Mouse (Mus musculus) hindbrain, postnatal 0 days (tissue): Measurements from ENCODE around the gene Gm37240. TPM values are rescaled to one million over a fixed set of nuclear protein-coding genes. Genes with fewer than 3 reads are reported as not detected.

Experiments used
- ATAC-seq: fragments of 200-750 bp; cut with Nextera tagmentation; 2 replicates; pipeline ENCODE4 v1.8.0; 2017; ENCODE audit warnings: mild to moderate bottlenecking, moderate TSS enrichment, moderate library complexity
- DNase-seq: peaks from one replicate; pipeline ENCODE4 v3.0.0-alpha.2; 2015; ENCODE audit warnings: low spot score
- H3K27ac ChIP-seq: fragments of 300-500 bp; sonication (generic); 2 replicates; pipeline ENCODE4 v1.5.1; 2014; ENCODE audit warnings: mild to moderate bottlenecking
- H3K27me3 ChIP-seq: fragments of 300-500 bp; sonication (generic); 2 replicates; pipeline ENCODE4 v1.6.1; 2014; ENCODE audit warnings: low read length, mixed read lengths; ENCODE audit not compliant: insufficient read depth
- H3K36me3 ChIP-seq: fragments of 300-500 bp; sonication (generic); 2 replicates; pipeline ENCODE4 v1.6.1; 2014; ENCODE audit warnings: low read length, mixed read lengths; ENCODE audit not compliant: insufficient read depth
- H3K4me1 ChIP-seq: fragments of 300-500 bp; sonication (generic); 2 replicates; pipeline ENCODE4 v1.6.1; 2014; ENCODE audit warnings: antibody characterized with exemption, low read length, mixed read lengths; ENCODE audit not compliant: insufficient read depth
- H3K4me2 ChIP-seq: fragments of 300-500 bp; sonication (generic); 2 replicates; pipeline ENCODE4 v1.6.1; 2014; ENCODE audit warnings: low read depth, mild to moderate bottlenecking, low read length, moderate library complexity, mixed read lengths
- H3K4me3 ChIP-seq: fragments of 300-500 bp; sonication (generic); 2 replicates; pipeline ENCODE4 v1.5.1; 2014; ENCODE audit warnings: low read length
- H3K9ac ChIP-seq: fragments of 300-500 bp; sonication (generic); replicated peaks from 2 replicates; pipeline ENCODE4 v1.6.1; 2014; ENCODE audit warnings: mild to moderate bottlenecking, low read length, moderate library complexity, mixed read lengths
- H3K9me3 ChIP-seq: fragments of 300-500 bp; sonication (generic); 2 replicates; pipeline ENCODE4 v1.6.1; 2016; ENCODE audit warnings: low read length, mixed read lengths
- CTCF ChIP-seq: IDR thresholded peaks from 2 replicates; pipeline ENCODE4 v1.5.1; 2016; ENCODE audit warnings: antibody characterized with exemption, control low read depth, low read depth
- WGBS: fragments of 180-500 bp; shearing (Covaris S2); extraction: QIAGEN DNeasy Blood & Tissue Kit; methylation state at CpG from one replicate; pipeline ENCODE4 v1.1.7; 2014; 5-methylcytosine and 5-hydroxymethylcytosine counted together
- polyA plus RNA-seq: library from polyadenylated mRNA; unstranded; fragments of >200 nt; fragmentation: Nextera tagmentation; extraction: Ambion mirVana; gene quantifications from 2 replicates; pipeline ENCODE4 v1.2.1, GENCODE M21; 2015
- total RNA-seq: library from RNA; depleted of rRNA; stranded (reverse); fragments of >200 nt; gene quantifications from 2 replicates; pipeline ENCODE4 v1.2.3, GENCODE M21; 2014

The Gm37240 gene
- total and polyA plus RNA-seq, 2 experiments from 2014 or later: 1.5 TPM; not detected in 1

- no peaks in the 10 kb centered on the region for H3K9me3 ChIP-seq
- no peak overlapping the region for H3K4me3 ChIP-seq
- H3K9ac ChIP-seq: no peak overlapping the region
- no peaks in the 10 kb centered on the region for H3K27me3 ChIP-seq
- H3K4me1 ChIP-seq: no peaks in the 10 kb centered on the region
- no peak overlapping the region for H3K4me2 ChIP-seq
- DNase-seq (no peak), ATAC-seq (no peak)
- no peak overlapping the region for H3K27ac ChIP-seq
- WGBS: 45% methylated on average over 11 of the region's 11 CpGs
- no peaks in the 10 kb centered on the region for H3K36me3 ChIP-seq
- TF ChIP-seq CTCF: no peak
These were observed 1247.4 kb downstream of the Gm37240 start for GRCm38 (mm10) chr3:84639767-84640500.

GRCm38 (mm10) chr3:84638858-84639257 is 1248.5 kb downstream of the Gm37240 start:
- WGBS: 83% methylated on average over 4 of the region's 4 CpGs
- Histone ChIP-seq H3K4me3 (no peak overlapping the region), H3K9me3 (no peaks in the 10 kb centered on the region), H3K4me1 (no peaks in the 10 kb centered on the region), H3K36me3 (no peaks in the 10 kb centered on the region), H3K9ac (no peak overlapping the region), H3K4me2 (no peak overlapping the region), H3K27ac (no peak overlapping the region), H3K27me3 (no peaks in the 10 kb centered on the region)
- no peak for DNase-seq
- no peak for TF ChIP-seq CTCF
- ATAC-seq: no peak

GRCm38 (mm10) chr3:84637890-84638578 is 1249.3 kb downstream of the Gm37240 start:
- no peak overlapping the region for H3K4me3 ChIP-seq
- no peak for TF ChIP-seq CTCF
- ATAC-seq (no peak), DNase-seq (no peak)
- 75% methylated on average over 12 of the region's 12 CpGs for WGBS
- H3K9me3 ChIP-seq: no peaks in the 10 kb centered on the region
- H3K4me2 ChIP-seq: no peak overlapping the region
- no peak overlapping the region for H3K27ac ChIP-seq
- no peak overlapping the region for H3K9ac ChIP-seq
- H3K27me3 ChIP-seq: no peaks in the 10 kb centered on the region
- H3K36me3 ChIP-seq: no peaks in the 10 kb centered on the region
- H3K4me1 ChIP-seq: no peaks in the 10 kb centered on the region

- H3K9ac ChIP-seq: no peak overlapping the region
- no peaks in the 10 kb centered on the region for H3K36me3 ChIP-seq
- no peak for DNase-seq
- H3K9me3 ChIP-seq: no peaks in the 10 kb centered on the region
- H3K4me2 ChIP-seq: no peak overlapping the region
- H3K4me3 ChIP-seq: no peak overlapping the region
- no peaks in the 10 kb centered on the region for H3K27me3 ChIP-seq
- no peak for TF ChIP-seq CTCF
- no peak for ATAC-seq
- WGBS: 73% methylated on average over 6 of the region's 6 CpGs
- H3K4me1 ChIP-seq: no peaks in the 10 kb centered on the region
- no peak overlapping the region for H3K27ac ChIP-seq
These were observed 1250.2 kb downstream of the Gm37240 start for GRCm38 (mm10) chr3:84637095-84637494.

- no peak for ATAC-seq
- WGBS: 93% methylated on average over 9 of the region's 9 CpGs
- H3K9me3 ChIP-seq: no peaks in the 10 kb centered on the region
- H3K4me1 ChIP-seq: no peaks in the 10 kb centered on the region
- no peaks in the 10 kb centered on the region for H3K27me3 ChIP-seq
- no peak overlapping the region for H3K4me2 ChIP-seq
- no peak for DNase-seq
- no peak overlapping the region for H3K27ac ChIP-seq
- no peak overlapping the region for H3K4me3 ChIP-seq
- no peak overlapping the region for H3K9ac ChIP-seq
- no peak for TF ChIP-seq CTCF
- H3K36me3 ChIP-seq: no peaks in the 10 kb centered on the region
These were observed 1255.7 kb downstream of the Gm37240 start for GRCm38 (mm10) chr3:84631586-84631985.

GRCm38 (mm10) chr3:84622026-84622425 is 1265.3 kb downstream of the Gm37240 start:
- no peak for TF ChIP-seq CTCF
- H3K9ac ChIP-seq: no peak overlapping the region
- DNase-seq: no peak
- H3K4me1 ChIP-seq: no peaks in the 10 kb centered on the region; the same call in 1 of the 2 replicates
- no peaks in the 10 kb centered on the region for H3K36me3 ChIP-seq
- H3K4me3 ChIP-seq: no peak overlapping the region
- WGBS: 67% methylated on average over 3 of the region's 3 CpGs
- H3K9me3 ChIP-seq: no peaks in the 10 kb centered on the region
- ATAC-seq: no peak
- H3K27ac ChIP-seq: no peak overlapping the region
- no peaks in the 10 kb centered on the region for H3K27me3 ChIP-seq
- H3K4me2 ChIP-seq: no peak overlapping the region

- H3K9me3 ChIP-seq: no peaks in the 10 kb centered on the region
- no peak overlapping the region for H3K4me2 ChIP-seq
- H3K27me3 ChIP-seq: no peaks in the 10 kb centered on the region
- no peak overlapping the region for H3K9ac ChIP-seq
- H3K4me1 ChIP-seq: no peaks in the 10 kb centered on the region; the same call in 1 of the 2 replicates
- no peak for DNase-seq
- no peak for ATAC-seq
- H3K4me3 ChIP-seq: no peak overlapping the region
- TF ChIP-seq CTCF: no peak
- WGBS: 95% methylated on average over 6 of the region's 6 CpGs
- H3K36me3 ChIP-seq: no peaks in the 10 kb centered on the region
- no peak overlapping the region for H3K27ac ChIP-seq
These were observed 1267.6 kb downstream of the Gm37240 start for GRCm38 (mm10) chr3:84619725-84620124.
